Comparison of ENCODE assay signal across 8 mouse cellular contexts in genomic region chr11:107276898-107277297, GRCm38 (mm10).
DNase-seq lines count a peak whose midpoint lies in the region; ATAC-seq and TF ChIP-seq lines count a peak whose summit lies in the region.
"Had no signal": no experiment of that assay in that cellular context is flagged by ENCODE, and none has a peak within 500 bp of the region (broad histone marks: within the 10 kb centered on the region; RNA-seq: fewer than 3 reads in every experiment).

No protein-coding gene starts in this region.

- no peak overlapping the region for H3K27ac ChIP-seq in intestine, postnatal 0 days (ENCODE audit: low read depth, low read length)
- no peak overlapping the region for H3K27ac ChIP-seq in lung, postnatal 0 days (ENCODE audit: low read length)
- no peak overlapping the region for H3K27ac ChIP-seq in hindbrain, postnatal 0 days

- TF ChIP-seq CTCF in intestine, postnatal 0 days (IDR thresholded peaks at IDR 0.05; ENCODE audit: low read depth) = no peak
- TF ChIP-seq CTCF in lung, postnatal 0 days (IDR thresholded peaks at IDR 0.05) = no peak
- no peak for TF ChIP-seq CTCF in hindbrain, postnatal 0 days (IDR thresholded peaks at IDR 0.05; ENCODE audit: low read depth)

- WGBS in intestine, postnatal 0 days = 30% methylated on average over 7 of the region's 7 CpGs
- WGBS in lung, postnatal 0 days = 49% methylated on average over 7 of the region's 7 CpGs
- 79% methylated on average over 7 of the region's 7 CpGs for WGBS in hindbrain, postnatal 0 days

- DNase-seq in adrenal gland, adult 18-20 months (ENCODE audit: low spot score in 2 of 2) = peak; percentile 15 to 34
- peak; percentile 20 for DNase-seq in embryo, embryonic 11 days
- no peak for DNase-seq in lung, postnatal 0 days (ENCODE audit: low spot score)
- no peak for DNase-seq in urinary bladder, postnatal 25 days (ENCODE audit: low spot score)
- no peak for DNase-seq in hindbrain, postnatal 0 days (ENCODE audit: low spot score)
- no peak for DNase-seq in urinary bladder, postnatal 10 days (ENCODE audit: low spot score)

- TF ChIP-seq EP300 in lung, postnatal 0 days (IDR thresholded peaks at IDR 0.05) = no peak

- H3K9me3 ChIP-seq in intestine, postnatal 0 days (ENCODE audit: control insufficient read depth) = no peaks in the 10 kb centered on the region
- no peaks in the 10 kb centered on the region for H3K9me3 ChIP-seq in lung, postnatal 0 days (ENCODE audit: low read length)
- no peaks in the 10 kb centered on the region for H3K9me3 ChIP-seq in hindbrain, postnatal 0 days (ENCODE audit: low read length)

- no peaks in the 10 kb centered on the region for H3K36me3 ChIP-seq in intestine, postnatal 0 days (ENCODE audit: control insufficient read depth, insufficient read depth)
- no peaks in the 10 kb centered on the region for H3K36me3 ChIP-seq in lung, postnatal 0 days (ENCODE audit: insufficient read depth, low read length)
- no peaks in the 10 kb centered on the region for H3K36me3 ChIP-seq in hindbrain, postnatal 0 days (ENCODE audit: insufficient read depth, low read length)

- no peak overlapping the region for H3K4me3 ChIP-seq in intestine, postnatal 0 days (ENCODE audit: low read depth, low read length)
- no peak overlapping the region for H3K4me3 ChIP-seq in lung, postnatal 0 days (ENCODE audit: low read depth, low read length)
- no peak overlapping the region for H3K4me3 ChIP-seq in hindbrain, postnatal 0 days (ENCODE audit: low read length)
- H3K4me3 ChIP-seq: myocyte had no signal

- H3K4me2 ChIP-seq in intestine, postnatal 0 days (replicated peaks; ENCODE audit: low read depth) = no peak overlapping the region
- H3K4me2 ChIP-seq in lung, postnatal 0 days (replicated peaks; ENCODE audit: low read depth, low read length) = no peak overlapping the region
- H3K4me2 ChIP-seq in hindbrain, postnatal 0 days (ENCODE audit: low read depth, low read length) = no peak overlapping the region

- no peak overlapping the region for H3K9ac ChIP-seq in intestine, postnatal 0 days (ENCODE audit: low read depth, low read length)
- H3K9ac ChIP-seq in lung, postnatal 0 days (replicated peaks; ENCODE audit: low read depth) = no peak overlapping the region
- H3K9ac ChIP-seq in hindbrain, postnatal 0 days (replicated peaks; ENCODE audit: low read length) = no peak overlapping the region

- no peaks in the 10 kb centered on the region for H3K27me3 ChIP-seq in intestine, postnatal 0 days (replicated peaks; ENCODE audit: control insufficient read depth, insufficient read depth, low read length)
- H3K27me3 ChIP-seq in lung, postnatal 0 days (replicated peaks; ENCODE audit: insufficient read depth, low read length) = no peaks in the 10 kb centered on the region
- H3K27me3 ChIP-seq in hindbrain, postnatal 0 days (ENCODE audit: insufficient read depth, low read length) = no peaks in the 10 kb centered on the region

- ATAC-seq in intestine, postnatal 0 days = peak; percentile 49; the same call in 1 of the 2 replicates
- ATAC-seq in lung, postnatal 0 days = peak; percentile 37; the same call in 1 of the 2 replicates
- no peak for ATAC-seq in hindbrain, postnatal 0 days

- peaks cover 10% of the 10 kb centered on the region; the same call in 1 of the 2 replicates for H3K4me1 ChIP-seq in intestine, postnatal 0 days (replicated peaks; ENCODE audit: control insufficient read depth, insufficient read depth, low read length)
- no peaks in the 10 kb centered on the region for H3K4me1 ChIP-seq in lung, postnatal 0 days (ENCODE audit: insufficient read depth, low read depth, low read length)
- peaks cover 7% of the 10 kb centered on the region; the same call in 1 of the 2 replicates for H3K4me1 ChIP-seq in hindbrain, postnatal 0 days (ENCODE audit: insufficient read depth, low read length)

Comparison
In these comparisons a context has a peak if more than half of its experiments do, and no peak if none do; other contexts are left out.
1. DNase-seq: peak in adrenal gland, adult 18-20 months (2 of 2) and embryo, embryonic 11 days (single experiment); none in lung, postnatal 0 days (single experiment), urinary bladder, postnatal 25 days (single experiment), hindbrain, postnatal 0 days (single experiment) and urinary bladder, postnatal 10 days (single experiment).